Mouse (Mus musculus) thymus, postnatal 10 days (tissue): ENCODE measurements at regions not wholly inside any gene's neighbourhood (a gene's known extent, or its start where the extent isn't known, plus 50 kb on each side); places are given as distances from the start of the nearest gene placed in this dataset.

Experiments used
- DNase-seq, 2 experiments: peaks; one replicate each; pipeline ENCODE4 v3.0.0; 2021; ENCODE audit warnings: low spot score in 2 of 2

DNA sequence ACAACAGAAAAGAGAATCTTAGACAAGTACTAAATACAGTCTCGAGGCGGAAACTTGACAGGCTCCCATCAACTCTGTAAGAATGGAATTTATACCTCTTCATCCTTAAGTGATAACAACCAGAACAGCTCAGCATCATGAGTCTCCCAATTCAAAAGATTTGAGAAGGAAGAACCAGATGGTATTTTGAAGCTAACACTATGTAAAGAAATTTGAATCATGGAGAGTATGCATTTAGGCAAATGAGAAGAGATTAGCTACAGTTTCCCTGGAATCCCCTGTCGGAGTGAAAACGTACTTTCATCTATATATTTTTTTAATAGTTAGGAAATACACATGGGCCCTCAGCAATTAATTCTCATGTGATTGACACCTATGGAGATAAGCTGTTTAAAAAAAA is 140.9 kb downstream of the Nrip1 start:
- DNase-seq: no peak

DNA sequence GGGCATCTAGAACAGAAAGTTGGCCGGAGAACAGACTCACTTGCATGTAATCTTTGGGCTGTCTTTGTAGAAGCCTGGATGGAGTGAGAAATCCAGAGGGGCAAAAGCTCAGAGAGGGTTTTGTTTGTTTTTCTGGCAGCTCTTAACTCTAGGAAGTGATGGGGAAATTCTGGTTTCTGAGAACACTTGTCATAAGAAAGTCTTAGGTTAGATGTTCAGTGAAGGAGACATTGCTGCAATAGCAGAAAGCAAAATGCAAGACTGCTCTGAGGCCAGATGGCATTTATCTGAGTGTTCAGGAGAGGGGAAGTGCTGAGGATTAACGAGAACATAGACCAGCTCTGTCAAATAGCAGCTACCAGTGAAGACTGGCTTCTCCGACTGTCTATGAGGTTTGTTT is 141.5 kb downstream of the Nrip1 start:
- DNase-seq: no peak

DNA sequence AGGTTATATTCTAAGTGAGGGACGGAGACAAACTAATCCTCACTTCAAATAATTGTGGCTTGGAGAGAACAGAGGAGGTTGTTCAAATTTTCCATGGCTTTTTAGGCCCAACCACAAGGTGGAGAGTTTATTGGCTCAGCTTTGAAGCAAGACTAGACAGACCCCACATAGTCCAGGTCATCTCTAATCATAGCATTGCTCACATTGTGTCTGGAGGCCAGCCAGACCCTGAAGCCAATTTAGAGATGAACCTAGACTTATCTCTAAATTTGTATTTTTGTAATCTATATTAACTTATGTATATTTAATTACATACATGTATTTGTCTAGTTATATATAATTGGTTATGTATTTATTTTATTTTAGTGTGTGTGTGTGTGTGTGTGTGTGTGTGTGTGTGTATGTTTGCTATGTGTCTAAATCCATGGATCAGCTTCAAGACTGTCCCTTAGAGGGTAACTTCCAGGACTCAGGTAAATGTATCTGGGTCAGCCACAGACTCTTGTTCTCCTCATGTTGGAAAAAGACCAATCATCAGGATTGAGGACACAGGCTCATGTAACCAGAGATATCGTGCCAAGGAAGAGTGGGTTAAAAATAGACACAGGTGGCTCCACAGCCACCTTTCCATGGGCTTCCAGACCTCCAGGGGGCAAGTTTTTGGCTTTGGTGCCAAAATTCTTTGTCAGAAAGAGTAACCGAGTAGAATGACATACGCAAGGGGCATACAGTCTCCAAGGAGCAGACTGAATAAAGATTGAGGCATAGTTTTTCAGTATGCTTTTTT is 142.9 kb downstream of the Nrip1 start:
- DNase-seq: no peak

DNA sequence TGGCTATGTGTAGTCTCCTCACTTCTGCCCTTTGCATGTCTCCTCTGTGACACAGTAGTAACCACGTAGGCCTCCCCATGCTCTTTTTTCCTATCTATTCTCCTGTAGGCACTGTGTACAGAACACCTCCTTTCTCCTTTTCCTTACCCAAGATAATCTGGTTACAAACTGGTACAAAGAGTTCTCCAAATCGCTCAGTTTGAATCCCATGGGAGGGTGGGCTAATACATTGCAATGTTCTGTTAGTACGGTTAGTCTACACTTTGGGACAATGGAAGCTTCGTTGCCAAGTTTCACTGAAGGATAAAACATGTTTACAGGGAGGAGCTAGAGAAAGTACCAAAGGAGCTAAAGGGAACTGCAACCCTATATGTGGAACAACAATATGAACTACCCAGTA is 145.2 kb downstream of the Nrip1 start:
- no peak for DNase-seq

DNA sequence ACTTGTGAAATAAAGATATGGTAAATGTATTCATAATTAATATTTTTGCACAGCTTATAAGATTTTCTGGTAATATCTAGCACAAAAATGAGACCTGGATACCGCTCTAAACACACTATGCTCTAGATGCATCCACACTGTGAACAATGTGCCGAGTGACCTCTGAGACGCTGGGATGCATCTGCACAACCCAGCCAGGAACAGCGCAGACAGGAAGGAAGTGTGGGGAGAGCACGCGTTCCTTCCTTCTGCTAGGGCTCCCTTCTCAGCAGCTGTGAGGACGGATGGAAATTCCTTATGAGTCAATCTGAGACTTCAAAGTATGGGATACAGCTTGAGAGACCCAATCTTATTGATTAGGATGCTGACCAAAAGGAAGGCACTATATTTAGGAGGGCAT is 147.2 kb downstream of the Nrip1 start:
- no peak for DNase-seq

DNA sequence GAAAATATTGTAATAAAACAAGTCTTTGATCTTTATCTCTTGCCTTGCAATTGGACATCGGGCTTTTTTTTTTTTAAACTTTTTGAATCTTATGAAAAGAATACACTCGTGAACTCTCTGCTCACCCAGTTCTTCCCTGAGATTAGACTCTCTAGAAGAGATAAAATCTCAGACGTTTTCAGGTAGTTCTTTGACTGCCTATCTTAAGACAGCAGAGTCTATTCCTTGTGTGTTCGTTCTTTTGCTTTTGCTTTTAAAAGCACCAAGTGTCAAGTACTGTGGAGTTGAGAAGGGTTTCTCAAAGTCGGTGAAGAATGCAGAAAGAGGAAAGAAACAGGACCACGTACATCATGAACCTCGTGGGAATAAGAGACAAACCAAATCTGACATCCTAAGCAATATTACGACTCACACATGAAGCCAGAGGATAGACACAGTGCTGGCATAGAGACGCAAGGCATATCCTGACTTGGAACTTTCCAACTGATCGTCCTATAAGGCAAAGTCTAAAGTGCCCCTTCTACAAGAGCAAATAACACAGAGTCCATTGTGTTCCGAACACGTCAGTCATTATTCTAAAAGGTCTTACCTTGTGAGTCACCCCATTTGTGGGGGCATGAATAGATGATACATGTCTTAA is 147.9 kb downstream of the Nrip1 start:
- no peak for DNase-seq

DNA sequence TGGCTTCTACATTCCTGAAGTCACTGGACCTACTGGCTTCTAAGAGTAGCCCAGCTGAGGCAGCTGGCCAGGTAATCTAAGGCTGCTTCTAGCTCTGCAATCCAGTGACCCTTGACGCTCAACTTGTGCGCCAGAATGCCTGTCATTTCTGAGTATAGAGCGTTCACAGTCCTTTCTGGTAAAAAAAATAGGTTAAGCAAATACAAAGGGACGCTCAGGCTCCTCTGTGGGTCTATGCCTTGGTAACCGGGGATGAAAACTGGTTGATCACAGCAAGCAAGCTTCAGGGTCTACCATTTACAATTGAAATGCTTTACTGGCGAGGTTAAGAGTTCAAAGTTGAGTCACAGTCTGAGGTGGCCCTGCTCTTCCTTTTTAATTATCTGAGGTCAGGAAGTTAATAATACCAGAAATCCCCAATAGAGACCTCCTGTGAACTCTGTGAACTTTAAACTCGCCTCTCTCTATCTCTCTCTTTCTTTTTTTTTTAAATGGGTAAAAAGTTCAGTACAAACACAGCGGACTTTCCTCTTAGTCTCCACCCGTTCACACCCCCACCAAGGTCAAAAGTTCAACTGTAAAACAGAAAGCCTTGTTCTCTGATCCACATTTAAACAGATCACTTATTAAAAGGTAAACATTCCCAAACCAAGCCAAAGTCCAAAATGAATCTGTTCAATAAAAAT is 148.6 kb downstream of the Nrip1 start:
- no peak for DNase-seq

DNA sequence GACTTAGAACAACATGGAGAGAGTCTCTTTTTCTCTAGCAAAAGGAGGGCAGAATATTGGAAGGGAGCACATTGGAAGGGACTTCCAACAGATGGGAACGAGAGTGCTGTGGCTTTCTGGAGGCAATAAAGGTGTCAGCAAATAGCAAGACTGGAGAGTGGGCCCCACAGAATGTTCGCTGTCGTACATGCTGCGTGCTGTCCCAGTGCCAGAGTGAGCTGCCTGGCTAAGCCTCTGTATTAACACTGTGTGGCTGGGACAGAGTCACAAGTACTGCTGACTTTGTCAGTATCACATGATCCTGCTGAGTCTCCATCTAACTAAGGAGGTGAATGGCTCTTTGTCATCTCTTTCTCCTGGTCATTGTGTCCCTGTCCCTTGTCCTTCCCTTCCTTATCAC is 149.9 kb downstream of the Nrip1 start:
- no peak for DNase-seq

DNA sequence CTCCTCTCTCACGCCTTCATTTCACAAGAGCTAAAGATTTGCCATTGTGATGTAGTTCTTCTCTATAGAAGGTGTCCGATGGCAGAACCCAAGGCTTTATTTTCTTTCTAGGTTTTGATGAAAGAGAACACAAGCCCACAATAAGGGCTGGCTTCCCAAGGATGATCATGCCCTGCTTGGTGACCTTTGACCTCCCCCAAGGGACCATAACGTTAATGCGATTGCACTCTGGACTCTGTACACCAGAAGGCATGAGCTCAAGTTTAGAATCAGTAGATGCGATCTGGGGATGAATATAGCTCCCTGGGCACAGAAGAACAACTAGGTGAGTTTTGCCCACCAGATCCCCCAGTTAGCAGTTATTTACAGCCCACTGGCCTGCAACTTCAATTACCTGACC is 150.7 kb downstream of the Nrip1 start:
- DNase-seq: no peak

DNA sequence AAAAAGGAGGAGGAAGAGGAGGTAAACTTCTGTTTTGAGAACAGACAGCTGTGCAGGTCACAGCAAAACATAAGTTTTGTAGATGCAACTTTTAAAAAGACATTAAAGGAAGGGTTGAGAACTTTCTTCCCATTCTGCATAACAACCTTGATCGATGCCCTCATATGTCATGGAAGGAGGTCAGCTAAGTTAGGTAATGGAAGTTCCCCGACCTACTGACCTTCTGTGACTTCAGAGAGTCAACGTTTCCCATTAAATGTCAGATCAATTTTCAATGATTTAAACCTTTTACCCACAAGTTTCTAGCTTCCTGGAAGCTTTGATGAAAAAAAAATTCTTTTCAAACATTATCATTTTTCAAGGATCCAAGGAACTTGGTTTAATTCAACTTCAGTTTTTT is 153.2 kb downstream of the Nrip1 start:
- no peak for DNase-seq

DNA sequence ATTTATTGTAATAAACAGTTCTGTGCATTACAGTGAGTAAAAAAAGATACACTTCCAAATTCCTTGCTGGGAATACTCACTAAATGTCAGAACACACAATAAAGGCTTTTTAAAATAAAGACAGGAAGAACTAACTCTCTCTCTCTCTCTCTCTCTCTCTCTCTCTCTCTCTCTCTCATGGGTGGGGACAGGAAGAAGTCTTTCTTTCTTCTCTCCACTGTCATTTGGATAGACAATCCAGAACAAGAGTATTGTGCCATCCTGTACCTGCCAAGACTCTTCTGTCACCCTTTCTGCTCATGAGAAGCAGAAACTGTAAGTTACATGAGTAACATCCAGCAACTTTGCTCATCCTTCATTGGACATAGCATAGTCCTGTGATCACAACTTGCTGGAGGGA is 154.4 kb downstream of the Nrip1 start:
- no peak for DNase-seq

DNA sequence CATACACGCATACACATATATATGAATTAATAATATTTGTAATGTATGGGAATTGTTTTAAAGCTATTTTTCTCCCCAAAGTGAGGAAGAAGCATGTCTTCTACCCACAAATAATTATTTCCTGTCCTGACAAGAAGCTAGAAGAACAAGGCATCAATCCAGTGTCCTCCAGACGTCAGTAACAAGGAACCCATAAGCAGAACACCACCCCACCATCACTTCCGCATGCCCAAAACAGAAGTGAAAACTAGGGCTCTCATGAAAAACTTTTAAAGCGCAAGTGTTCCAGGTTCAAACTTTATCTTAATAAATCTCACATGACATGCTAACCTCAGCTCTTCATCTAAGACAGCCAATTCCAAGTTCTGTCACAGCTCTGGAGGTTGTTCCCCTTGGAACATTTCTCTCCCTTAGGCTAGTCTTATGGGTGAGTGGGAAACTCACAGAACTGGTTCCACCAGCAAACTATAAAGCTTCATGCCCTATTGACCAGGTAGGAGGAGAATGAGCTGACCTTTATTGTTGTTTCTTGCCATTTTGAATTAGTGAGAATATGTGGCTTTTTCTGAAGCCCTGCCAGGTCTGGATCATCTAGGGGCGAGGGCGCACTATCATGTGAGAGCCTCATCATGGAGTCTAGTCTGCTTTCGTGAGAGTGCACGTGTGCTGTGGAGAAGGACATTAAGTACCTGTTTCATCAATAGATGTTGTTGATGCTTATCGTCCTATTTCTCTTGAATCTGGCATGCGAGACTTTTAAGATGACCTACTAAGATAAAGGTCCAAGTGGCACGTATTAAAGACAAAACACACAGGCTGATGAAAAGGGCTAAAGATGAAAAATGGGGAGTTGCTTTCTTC is 155.1 kb downstream of the Nrip1 start:
- DNase-seq: no peak

DNA sequence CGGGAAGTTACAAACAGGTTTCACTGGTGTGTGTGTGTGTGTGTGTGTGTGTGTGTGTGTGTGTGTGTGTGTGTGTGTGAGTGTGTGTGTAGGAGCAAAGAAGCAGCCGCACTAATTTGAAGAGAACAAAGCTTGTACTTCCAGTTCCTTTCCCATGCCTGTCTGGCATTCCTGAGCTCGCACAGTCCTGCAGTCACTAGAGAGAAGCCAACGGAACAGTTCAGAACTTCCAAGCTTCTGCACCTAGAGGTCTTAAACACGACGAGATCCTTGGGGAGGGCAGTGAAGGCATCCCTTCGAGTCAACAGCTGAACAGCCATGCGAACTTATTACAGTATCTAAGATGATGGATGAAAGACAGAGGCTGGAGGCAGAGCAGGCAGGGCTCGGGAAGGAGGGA is 157.4 kb downstream of the Nrip1 start:
- DNase-seq: no peak

DNA sequence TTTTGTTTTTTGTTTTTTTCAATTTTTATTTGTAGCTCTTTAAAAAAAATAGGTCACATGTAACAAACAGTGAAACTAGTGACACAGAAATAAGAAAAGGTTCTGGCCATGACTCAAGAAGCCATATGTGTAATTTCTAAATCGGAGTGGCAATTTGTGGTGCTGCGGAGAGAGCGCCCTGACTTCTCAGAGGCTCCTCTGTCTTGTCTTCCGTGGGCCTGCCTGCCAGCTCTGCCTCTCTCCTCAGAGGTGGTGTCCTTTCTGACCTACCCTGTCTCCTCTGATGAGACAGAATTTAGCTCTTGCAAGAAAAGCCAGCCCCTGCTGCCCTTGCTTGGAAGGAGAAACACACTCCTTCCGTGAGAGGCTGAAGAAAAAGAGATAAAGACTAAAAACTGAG is 158.1 kb downstream of the Nrip1 start:
- DNase-seq: no peak

DNA sequence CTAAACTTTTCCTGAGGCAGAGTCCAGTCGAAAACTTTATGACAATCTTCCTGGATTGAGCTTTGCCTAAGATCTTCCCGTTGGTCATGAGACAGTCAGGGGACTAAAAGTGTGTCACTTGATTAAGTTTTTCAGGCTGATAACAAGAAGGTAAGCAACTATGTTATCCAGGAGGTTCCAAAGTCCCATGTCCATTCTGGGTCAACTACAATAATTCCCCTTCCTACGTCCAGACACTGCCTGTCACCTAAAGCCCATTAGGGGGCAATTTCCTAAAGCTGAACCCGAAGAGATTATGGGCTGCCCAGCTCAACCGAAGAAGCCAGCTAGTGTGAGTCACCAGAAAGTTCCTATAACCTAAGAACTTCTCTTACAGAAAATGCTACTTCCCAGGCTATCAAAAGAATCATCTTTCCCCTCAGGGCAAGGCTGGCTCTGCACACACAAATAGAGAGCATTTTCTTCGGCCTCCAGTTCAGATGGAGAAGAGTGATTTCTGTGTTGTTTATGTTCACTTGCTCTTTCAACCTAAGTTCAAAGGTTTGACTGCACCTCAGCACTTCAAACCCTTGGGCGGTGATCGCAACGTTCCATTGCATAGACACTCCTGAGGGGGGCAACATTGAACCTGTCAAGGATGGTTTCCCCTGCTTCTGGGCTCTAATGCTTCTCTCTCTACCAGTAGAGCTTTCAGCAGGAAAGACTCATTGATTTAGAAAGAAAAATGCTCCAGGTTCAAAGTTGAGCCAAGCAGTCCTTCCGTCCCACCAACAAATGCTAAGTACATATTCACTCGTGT is 171.7 kb downstream of the Nrip1 start:
- DNase-seq: peak; percentile 75 to 80

DNA sequence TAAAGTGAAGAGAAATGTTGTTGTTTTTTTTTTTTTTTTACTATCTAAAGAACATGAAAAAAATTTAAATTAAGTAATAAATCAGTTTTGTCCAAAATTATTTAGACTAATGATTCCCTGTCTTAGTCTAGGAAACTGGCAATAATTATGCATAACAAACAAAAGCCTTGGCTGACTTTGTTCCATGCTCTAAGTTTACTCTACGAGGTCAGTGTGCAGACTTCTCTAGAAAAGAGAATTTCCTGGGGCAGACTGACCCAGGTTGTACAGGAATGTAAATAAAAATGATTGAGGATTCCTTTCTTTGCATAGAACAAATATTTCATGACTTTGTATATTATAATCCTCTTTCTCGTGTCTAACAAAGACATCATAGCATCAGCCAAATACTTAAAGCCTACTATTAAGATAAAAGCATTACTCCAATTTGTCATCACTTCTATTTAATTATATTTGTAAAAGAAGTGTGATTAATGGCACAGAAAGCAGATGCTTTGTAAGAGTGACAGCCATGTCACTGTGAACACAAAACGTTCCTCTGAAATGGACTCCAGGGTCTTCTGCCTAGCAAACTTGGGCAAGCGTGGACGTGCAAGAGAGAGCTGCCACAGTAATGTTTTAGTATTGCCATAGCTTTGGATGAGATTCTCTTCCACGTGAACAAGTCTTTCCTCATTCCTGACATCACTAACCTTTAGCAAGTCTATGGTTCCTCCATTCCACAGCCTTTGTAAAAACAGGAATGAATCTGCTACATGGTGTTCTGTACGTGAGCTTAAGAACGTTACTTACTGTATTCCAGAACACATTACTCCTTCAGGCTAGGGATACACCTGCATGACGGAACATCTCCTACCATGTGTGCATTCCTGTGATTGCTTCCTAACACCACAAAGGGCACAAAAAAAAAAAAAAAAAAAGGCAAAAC is 172.6 kb downstream of the Nrip1 start:
- DNase-seq: no peak

DNA sequence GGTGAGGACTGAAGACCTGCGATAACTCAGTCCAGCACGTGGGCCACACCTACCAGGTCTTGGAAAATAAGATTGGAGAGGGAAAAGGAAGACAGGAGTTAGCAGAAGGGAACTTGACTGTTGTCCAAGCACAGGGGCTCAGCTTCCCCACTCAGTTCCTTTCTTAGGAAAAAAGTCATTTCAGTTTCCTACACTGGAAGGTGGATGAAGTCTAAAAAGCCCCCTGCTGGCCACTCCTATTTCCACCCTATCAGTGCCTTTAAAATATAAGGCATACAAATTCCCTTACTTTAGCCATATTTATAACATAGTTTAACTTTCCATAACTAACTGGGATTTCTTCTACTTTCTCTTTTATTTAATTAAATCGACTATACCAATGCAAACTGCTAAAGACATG is 173.4 kb downstream of the Nrip1 start:
- peak in 1 of 2 experiments; percentile 50 for DNase-seq

DNA sequence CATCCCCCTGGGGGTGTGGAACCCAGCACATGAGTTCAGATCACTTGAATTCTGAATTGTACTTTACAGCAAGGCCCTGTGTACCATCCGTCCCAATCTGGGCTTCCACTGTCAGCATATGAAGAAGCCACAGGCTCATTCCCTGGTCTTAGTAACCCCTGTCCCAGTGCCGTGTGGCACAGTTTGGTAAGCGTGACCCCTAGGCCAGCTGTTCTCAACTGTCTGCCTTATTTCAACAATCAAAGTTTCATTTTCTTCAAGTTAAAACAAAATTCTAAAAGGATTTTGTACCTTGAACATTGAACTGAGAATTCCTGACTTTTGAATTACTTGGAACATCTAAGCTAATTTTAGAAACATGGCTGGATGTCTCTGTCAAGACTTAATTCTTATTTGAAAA is 174.6 kb downstream of the Nrip1 start:
- no peak for DNase-seq

DNA sequence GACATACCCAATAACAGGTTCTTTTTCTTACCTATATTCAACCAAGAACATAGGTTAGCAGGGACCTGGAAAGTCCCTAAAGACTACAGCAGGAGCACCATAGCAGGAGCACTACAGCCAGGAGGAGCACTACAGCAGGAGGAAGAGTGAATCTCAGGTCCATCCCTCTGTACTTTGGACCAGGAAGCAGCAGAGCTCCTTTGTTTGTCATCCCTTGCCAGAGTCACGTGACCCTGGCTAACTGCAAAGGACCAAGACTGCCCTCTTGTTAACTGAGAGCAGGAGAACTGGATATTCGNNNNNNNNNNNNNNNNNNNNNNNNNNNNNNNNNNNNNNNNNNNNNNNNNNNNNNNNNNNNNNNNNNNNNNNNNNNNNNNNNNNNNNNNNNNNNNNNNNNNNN is 172.2 kb upstream of the Samsn1 start:
- no peak for DNase-seq

DNA sequence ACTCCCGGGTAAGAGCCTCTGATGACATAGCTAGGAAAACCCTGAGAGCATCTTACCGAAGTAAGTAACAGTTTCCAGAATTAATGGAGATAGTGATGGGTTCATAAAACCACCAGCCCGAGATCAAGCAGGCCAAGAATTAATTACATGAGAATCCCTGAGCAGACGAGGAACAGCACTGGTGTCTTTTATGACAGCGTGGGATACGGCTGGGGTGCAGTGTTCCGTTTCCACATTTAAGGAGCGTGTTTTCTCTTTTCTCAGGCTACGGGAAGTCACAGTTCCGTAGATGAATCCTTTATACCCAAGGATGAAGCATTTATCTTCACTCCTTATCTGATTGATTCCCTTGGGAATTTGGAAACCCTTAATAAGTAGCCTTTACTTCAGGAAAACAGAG is 169.1 kb upstream of the Samsn1 start:
- no peak for DNase-seq
